Mouse (Mus musculus): ENCODE data around the gene Ccdc34. TPM values are rescaled to one million over a fixed set of nuclear protein-coding genes. Genes with fewer than 3 reads are reported as not detected.
A peak's percentile ranks its signal among the peaks of the same experiment; 100 is the strongest.

The Ccdc34 gene
- polyA plus RNA-seq, 1 experiment from 2014 or later = 53.8 TPM

GRCm38 (mm10) chr2:110191186-110191690 is 173.6 kb downstream of the Ccdc34 start:
- Histone ChIP-seq H3K4me3 (ENCODE audit: low read depth, low read length) (no peak overlapping the region), H3K9ac (replicated peaks; ENCODE audit: low read depth, low read length) (no peak overlapping the region), H3K4me1 (ENCODE audit: control insufficient read depth, insufficient read depth, low read length) (peaks cover 23% of the 10 kb centered on the region), H3K27ac (ENCODE audit: low read length) (peak overlapping the region; percentile 90; the same call in 1 of the 2 replicates), H3K36me3 (ENCODE audit: control insufficient read depth, insufficient read depth, low read length) (no peaks in the 10 kb centered on the region), H3K27me3 (ENCODE audit: control insufficient read depth, insufficient read depth, low read length) (no peaks in the 10 kb centered on the region), H3K9me3 (ENCODE audit: control insufficient read depth, low read depth, low read length) (no peaks in the 10 kb centered on the region), H3K4me2 (replicated peaks; ENCODE audit: low read depth, low read length) (no peak overlapping the region)
- no peak for ATAC-seq (ENCODE audit: insufficient number of reproducible peaks, insufficient read depth, low FRiP score, low read depth)
- 50% methylated on average over 4 of the region's 4 CpGs for WGBS

- peak overlapping the region; percentile 90 for H3K27ac ChIP-seq (ENCODE audit: low read length)
- ATAC-seq (ENCODE audit: insufficient number of reproducible peaks, insufficient read depth, low FRiP score, low read depth) = peak; percentile 86
- no peaks in the 10 kb centered on the region for H3K36me3 ChIP-seq (ENCODE audit: control insufficient read depth, insufficient read depth, low read length)
- H3K4me3 ChIP-seq (ENCODE audit: low read depth, low read length) = no peak overlapping the region
- peaks cover 23% of the 10 kb centered on the region for H3K4me1 ChIP-seq (ENCODE audit: control insufficient read depth, insufficient read depth, low read length)
- no peaks in the 10 kb centered on the region for H3K27me3 ChIP-seq (ENCODE audit: control insufficient read depth, insufficient read depth, low read length)
- no peaks in the 10 kb centered on the region for H3K9me3 ChIP-seq (ENCODE audit: control insufficient read depth, low read depth, low read length)
- no peak overlapping the region for H3K9ac ChIP-seq (replicated peaks; ENCODE audit: low read depth, low read length)
- 17% methylated on average over 15 of the region's 15 CpGs for WGBS
- peak overlapping the region; percentile 26 for H3K4me2 ChIP-seq (replicated peaks; ENCODE audit: low read depth, low read length)
These were observed 174.5 kb downstream of the Ccdc34 start for GRCm38 (mm10) chr2:110191965-110192701.

GRCm38 (mm10) chr2:110192702-110193312 is 175.2 kb downstream of the Ccdc34 start:
- WGBS = 13% methylated on average over 3 of the region's 3 CpGs
- Histone ChIP-seq H3K4me1 (ENCODE audit: control insufficient read depth, insufficient read depth, low read length) (peaks cover 23% of the 10 kb centered on the region; the same call in 1 of the 2 replicates), H3K4me3 (ENCODE audit: low read depth, low read length) (no peak overlapping the region), H3K9ac (replicated peaks; ENCODE audit: low read depth, low read length) (no peak overlapping the region), H3K27me3 (ENCODE audit: control insufficient read depth, insufficient read depth, low read length) (no peaks in the 10 kb centered on the region), H3K36me3 (ENCODE audit: control insufficient read depth, insufficient read depth, low read length) (no peaks in the 10 kb centered on the region), H3K9me3 (ENCODE audit: control insufficient read depth, low read depth, low read length) (no peaks in the 10 kb centered on the region), H3K27ac (ENCODE audit: low read length) (peak overlapping the region; percentile 90), H3K4me2 (replicated peaks; ENCODE audit: low read depth, low read length) (peak overlapping the region; percentile 26)
- peak; percentile 62; the same call in 1 of the 2 replicates for ATAC-seq (ENCODE audit: insufficient number of reproducible peaks, insufficient read depth, low FRiP score, low read depth)

GRCm38 (mm10) chr2:110196551-110196950 is 178.9 kb downstream of the Ccdc34 start:
- Histone ChIP-seq H3K9ac (replicated peaks; ENCODE audit: low read depth, low read length) (no peak overlapping the region), H3K4me3 (ENCODE audit: low read depth, low read length) (no peak overlapping the region), H3K4me2 (replicated peaks; ENCODE audit: low read depth, low read length) (no peak overlapping the region), H3K4me1 (ENCODE audit: control insufficient read depth, insufficient read depth, low read length) (peaks cover 14% of the 10 kb centered on the region; the same call in 1 of the 2 replicates), H3K27me3 (ENCODE audit: control insufficient read depth, insufficient read depth, low read length) (no peaks in the 10 kb centered on the region), H3K27ac (ENCODE audit: low read length) (no peak overlapping the region), H3K36me3 (ENCODE audit: control insufficient read depth, insufficient read depth, low read length) (no peaks in the 10 kb centered on the region), H3K9me3 (ENCODE audit: control insufficient read depth, low read depth, low read length) (no peaks in the 10 kb centered on the region)
- ATAC-seq (ENCODE audit: insufficient number of reproducible peaks, insufficient read depth, low FRiP score, low read depth) = no peak
- 69% methylated on average over 2 of the region's 2 CpGs for WGBS

GRCm38 (mm10) chr2:110199648-110200047 is 182.0 kb downstream of the Ccdc34 start:
- no peak overlapping the region for H3K27ac ChIP-seq (ENCODE audit: low read length)

GRCm38 (mm10) chr2:110201770-110202169 is 184.2 kb downstream of the Ccdc34 start:
- H3K36me3 ChIP-seq (ENCODE audit: control insufficient read depth, insufficient read depth, low read length) = no peaks in the 10 kb centered on the region
- no peaks in the 10 kb centered on the region for H3K9me3 ChIP-seq (ENCODE audit: control insufficient read depth, low read depth, low read length)
- no peaks in the 10 kb centered on the region; the same call in 1 of the 2 replicates for H3K4me1 ChIP-seq (ENCODE audit: control insufficient read depth, insufficient read depth, low read length)
- H3K4me3 ChIP-seq (ENCODE audit: low read depth, low read length) = no peak overlapping the region
- no peak overlapping the region for H3K27ac ChIP-seq (ENCODE audit: low read length)
- no peak overlapping the region for H3K9ac ChIP-seq (replicated peaks; ENCODE audit: low read depth, low read length)
- 84% methylated on average over 4 of the region's 4 CpGs for WGBS
- no peak overlapping the region for H3K4me2 ChIP-seq (replicated peaks; ENCODE audit: low read depth, low read length)
- ATAC-seq (ENCODE audit: insufficient number of reproducible peaks, insufficient read depth, low FRiP score, low read depth) = no peak
- no peaks in the 10 kb centered on the region for H3K27me3 ChIP-seq (ENCODE audit: control insufficient read depth, insufficient read depth, low read length)

More at GRCm38 (mm10) chr2:110199648-110200047, 182.0 kb downstream of the Ccdc34 start:
- Histone ChIP-seq H3K4me1 (ENCODE audit: control insufficient read depth, insufficient read depth, low read length) (no peaks in the 10 kb centered on the region; the same call in 1 of the 2 replicates), H3K27me3 (ENCODE audit: control insufficient read depth, insufficient read depth, low read length) (no peaks in the 10 kb centered on the region), H3K4me2 (replicated peaks; ENCODE audit: low read depth, low read length) (no peak overlapping the region), H3K4me3 (ENCODE audit: low read depth, low read length) (no peak overlapping the region), H3K9me3 (ENCODE audit: control insufficient read depth, low read depth, low read length) (no peaks in the 10 kb centered on the region), H3K36me3 (ENCODE audit: control insufficient read depth, insufficient read depth, low read length) (no peaks in the 10 kb centered on the region), H3K9ac (replicated peaks; ENCODE audit: low read depth, low read length) (no peak overlapping the region)
- ATAC-seq (ENCODE audit: insufficient number of reproducible peaks, insufficient read depth, low FRiP score, low read depth) = no peak
- 26% methylated on average over 1 of the region's 1 CpGs for WGBS

GRCm38 (mm10) chr2:110202716-110203497 is 185.3 kb downstream of the Ccdc34 start:
- 64% methylated on average over 13 of the region's 13 CpGs for WGBS
- H3K9ac ChIP-seq (replicated peaks; ENCODE audit: low read depth, low read length) = no peak overlapping the region
- no peak overlapping the region for H3K4me3 ChIP-seq (ENCODE audit: low read depth, low read length)
- no peaks in the 10 kb centered on the region for H3K27me3 ChIP-seq (ENCODE audit: control insufficient read depth, insufficient read depth, low read length)
- no peak overlapping the region for H3K27ac ChIP-seq (ENCODE audit: low read length)
- ATAC-seq (ENCODE audit: insufficient number of reproducible peaks, insufficient read depth, low FRiP score, low read depth) = 0 out of 2 replicates have a peak, but pooled peaks have one; percentile 50
- no peaks in the 10 kb centered on the region for H3K9me3 ChIP-seq (ENCODE audit: control insufficient read depth, low read depth, low read length)
- H3K4me1 ChIP-seq (ENCODE audit: control insufficient read depth, insufficient read depth, low read length) = no peaks in the 10 kb centered on the region; the same call in 1 of the 2 replicates
- no peaks in the 10 kb centered on the region for H3K36me3 ChIP-seq (ENCODE audit: control insufficient read depth, insufficient read depth, low read length)
- no peak overlapping the region for H3K4me2 ChIP-seq (replicated peaks; ENCODE audit: low read depth, low read length)

- H3K36me3 ChIP-seq (ENCODE audit: control insufficient read depth, insufficient read depth, low read length) = no peaks in the 10 kb centered on the region
- no peaks in the 10 kb centered on the region for H3K9me3 ChIP-seq (ENCODE audit: control insufficient read depth, low read depth, low read length)
- no peak overlapping the region for H3K4me2 ChIP-seq (replicated peaks; ENCODE audit: low read depth, low read length)
- no peak overlapping the region for H3K27ac ChIP-seq (ENCODE audit: low read length)
- H3K4me3 ChIP-seq (ENCODE audit: low read depth, low read length) = no peak overlapping the region
- WGBS = 63% methylated on average over 4 of the region's 4 CpGs
- ATAC-seq (ENCODE audit: insufficient number of reproducible peaks, insufficient read depth, low FRiP score, low read depth) = no peak
- H3K4me1 ChIP-seq (ENCODE audit: control insufficient read depth, insufficient read depth, low read length) = no peaks in the 10 kb centered on the region; the same call in 1 of the 2 replicates
- H3K9ac ChIP-seq (replicated peaks; ENCODE audit: low read depth, low read length) = no peak overlapping the region
- H3K27me3 ChIP-seq (ENCODE audit: control insufficient read depth, insufficient read depth, low read length) = no peaks in the 10 kb centered on the region
These were observed 186.6 kb downstream of the Ccdc34 start for GRCm38 (mm10) chr2:110204169-110204568.
